Mouse (Mus musculus): ENCODE measurements around the gene Mpv17l2.

- TF ChIP-seq CTCF (IDR thresholded peaks at IDR 0.05; ENCODE audit: borderline replicate concordance, extremely low read depth, insufficient read depth, insufficient read length), result no peak
- TF ChIP-seq POLR2A (IDR thresholded peaks at IDR 0.05; ENCODE audit: borderline replicate concordance, extremely low read depth, insufficient read depth, insufficient read length, poor library complexity, severe bottlenecking), result no peak
These were observed 7.6 kb downstream of the Mpv17l2 start for GRCm38 (mm10) chr8:70753151-70753550.

All from brain, embryonic 14.5 days (tissue).